Mouse (Mus musculus) c-Kit-positive CD71-negative TER-119-negative erythroid progenitor cells, embryonic 14.5 days (primary cell): ENCODE data around the gene Tcf7.

Experiments used
- DNase-seq: peaks from one replicate; pipeline ENCODE4 v3.0.0-alpha.2; 2013; ENCODE audit warnings: low read depth

Gene Tcf7

GRCm38 (mm10) chr11:52268104-52268835 is 14.5 kb downstream of the Tcf7 start:
- no peak for DNase-seq

GRCm38 (mm10) chr11:52267271-52267670 is 15.5 kb downstream of the Tcf7 start:
- DNase-seq: no peak

GRCm38 (mm10) chr11:52265616-52266307 is 17.1 kb downstream of the Tcf7 start:
- no peak for DNase-seq

GRCm38 (mm10) chr11:52264871-52265270 is 17.9 kb downstream of the Tcf7 start:
- no peak for DNase-seq

GRCm38 (mm10) chr11:52262338-52262737 is 20.5 kb downstream of the Tcf7 start:
- DNase-seq: no peak

GRCm38 (mm10) chr11:52261937-52262336 is 20.9 kb downstream of the Tcf7 start:
- DNase-seq: peak; percentile 56

GRCm38 (mm10) chr11:52260878-52261277 is 21.9 kb downstream of the Tcf7 start:
- no peak for DNase-seq

GRCm38 (mm10) chr11:52258711-52259110 is 24.1 kb downstream of the Tcf7 start:
- no peak for DNase-seq

- DNase-seq: no peak
Measured at GRCm38 (mm10) chr11:52257376-52257775, 25.4 kb downstream of the Tcf7 start.

GRCm38 (mm10) chr11:52255077-52255476 is 27.7 kb downstream of the Tcf7 start:
- DNase-seq: no peak

- peak; percentile 51 for DNase-seq
Measured at GRCm38 (mm10) chr11:52253674-52254375, 29.0 kb downstream of the Tcf7 start.

- DNase-seq: no peak
Measured at GRCm38 (mm10) chr11:52252692-52253091, 30.1 kb downstream of the Tcf7 start.

GRCm38 (mm10) chr11:52251770-52252169 is 31.0 kb downstream of the Tcf7 start:
- no peak for DNase-seq

- no peak for DNase-seq
Measured at GRCm38 (mm10) chr11:52249452-52249851, 33.4 kb downstream of the Tcf7 start.

- no peak for DNase-seq
Measured at GRCm38 (mm10) chr11:52240898-52241542, 41.8 kb downstream of the Tcf7 start.

GRCm38 (mm10) chr11:52234509-52234908 is 48.3 kb downstream of the Tcf7 start:
- no peak for DNase-seq

- no peak for DNase-seq
Measured at GRCm38 (mm10) chr11:52233906-52234305, 48.9 kb downstream of the Tcf7 start.

- DNase-seq: no peak
Measured at GRCm38 (mm10) chr11:52233043-52233653, 49.7 kb downstream of the Tcf7 start.

- DNase-seq: peak; percentile 78
Measured at GRCm38 (mm10) chr11:52231606-52232541, 50.9 kb downstream of the Tcf7 start, which contains the start of gene Skp1a. TSS of gene Skp1a (plus strand) at chr11:52231995.

- no peak for DNase-seq
Measured at GRCm38 (mm10) chr11:52230694-52231093, 52.1 kb downstream of the Tcf7 start.
